Mouse (Mus musculus) olfactory bulb, adult 2 months (tissue): ENCODE results near the gene Gsg1l.

ENCODE experiments used
- CTCF ChIP-seq: fragments of 200-500 bp; IDR thresholded peaks from 2 replicates; pipeline ENCODE4 v1.5.1; 2012; ENCODE audit warnings: low read depth, mild to moderate bottlenecking, low read length, moderate library complexity; ENCODE audit not compliant: insufficient read depth
- POLR2A ChIP-seq: fragments of 200-500 bp; IDR thresholded peaks from 2 replicates; pipeline ENCODE4 v1.6.1; 2012; ENCODE audit warnings: mild to moderate bottlenecking, low read depth, low read length, moderate library complexity; ENCODE audit not compliant: insufficient read depth

DNA sequence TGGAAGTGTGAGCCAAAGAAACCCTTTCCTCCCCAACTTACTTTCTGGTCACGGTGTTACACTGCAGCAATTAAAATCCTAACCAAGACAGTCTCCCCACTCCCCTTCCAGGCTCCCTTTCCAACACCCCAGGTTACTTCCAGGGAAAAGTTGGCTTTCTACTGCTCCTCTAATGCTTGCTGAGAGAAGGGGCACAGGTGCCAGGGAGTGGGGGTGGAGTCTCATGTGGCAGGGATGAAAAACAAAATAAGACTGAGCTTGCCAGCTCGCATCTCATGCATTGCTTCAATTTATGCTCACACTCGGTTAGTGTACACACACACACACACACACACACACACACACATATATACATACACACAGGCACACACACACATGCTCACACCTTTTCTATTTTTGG is 46.9 kb downstream of the Gsg1l start:
- TF ChIP-seq POLR2A (no peak), CTCF (no peak)
